Mouse (Mus musculus): ENCODE data around the gene Gm17577. TPM values are rescaled to one million over a fixed set of nuclear protein-coding genes. Genes with fewer than 3 reads are reported as not detected.
"Not testable (repeated sequence)": the region's sequence is repeated elsewhere in the genome, so short reads cannot be mapped to it uniquely, and the experiment has no call there.

The Gm17577 gene
- total RNA-seq (2021): not detected
- long read RNA-seq, experiment 1: 0 reads
- long read RNA-seq, experiment 2: 0 reads

DNA sequence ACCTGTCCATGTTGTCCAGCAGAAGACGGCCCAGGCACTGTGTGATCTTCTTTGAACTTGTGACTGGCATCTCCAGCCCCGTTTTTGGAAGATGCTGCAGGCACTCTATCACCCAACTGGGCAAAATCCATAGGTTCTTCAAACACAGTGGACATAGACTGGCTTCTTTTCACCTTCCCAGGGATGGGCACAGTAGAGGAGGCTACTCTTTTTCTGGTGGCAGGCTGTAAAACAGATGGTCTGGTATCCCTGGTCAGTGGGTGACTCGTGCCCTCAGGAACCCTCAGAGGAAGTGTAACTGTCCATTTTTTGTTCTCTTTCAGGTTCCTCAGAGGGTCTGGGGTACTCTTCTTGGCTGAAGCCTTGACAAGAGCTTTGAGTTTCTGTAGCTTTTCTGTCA, at the start of gene Gm17577:
Gene Gm17577 (minus strand): TSS at position 101 of the 400 bp plus-strand sequence.
- DNase-seq: not testable (repeated sequence)

DNA sequence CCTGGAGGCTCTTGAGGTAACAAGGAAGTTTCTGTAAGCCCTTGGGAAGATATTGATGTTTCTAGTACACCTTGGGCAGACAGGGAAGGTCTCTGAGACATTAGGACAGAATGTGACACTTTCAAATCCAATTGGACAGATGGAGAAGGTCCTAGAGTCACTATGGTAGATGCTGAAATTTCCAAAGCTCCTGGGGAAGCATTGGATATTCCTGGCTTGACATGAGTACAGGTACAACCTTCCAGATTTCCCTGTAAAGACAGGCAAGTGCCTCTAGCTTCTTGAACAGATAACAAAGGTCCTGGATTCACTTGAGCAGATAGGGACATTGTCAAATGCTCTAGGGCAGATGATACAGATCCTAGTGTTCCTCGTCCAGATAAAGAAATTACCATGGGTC, 24.3 kb downstream of the Gm17577 start, which contains the start of gene Srsx:
Gene Srsx (minus strand): TSS at position 101 of the 400 bp plus-strand sequence.
- DNase-seq: not testable (repeated sequence)

Other genes with a start within 250 kb of the Gm17577 start
- gene Gm17521, start 217.2 kb downstream of the Gm17577 start, total RNA-seq (2021): not detected
- 1 to 10 TPM; 1.3 to 1.7 TPM for gene Cldn34c1, start 143.4 kb downstream of the Gm17577 start, total RNA-seq (2021)
- not detected for gene Srsx, start 24.4 kb downstream of the Gm17577 start, total RNA-seq (2021)

Data from gastrocnemius, postnatal 25 days (tissue).